ENCODE assay signal across 9 mouse cellular contexts in genomic region chr5:92503356-92503847, GRCm38 (mm10). TPM values are rescaled to one million over a fixed set of nuclear protein-coding genes. Genes with fewer than 3 reads are reported as not detected.
DNase-seq lines count a peak whose midpoint lies in the region; ATAC-seq lines count a peak whose summit lies in the region.
"Had no signal": no experiment of that assay in that cellular context is flagged by ENCODE, and none has a peak within 500 bp of the region (broad histone marks: within the 10 kb centered on the region; RNA-seq: fewer than 3 reads in every experiment).

No protein-coding gene starts in this region.

- H3K27ac ChIP-seq in heart, embryonic 13.5 days (replicated peaks), result no peak overlapping the region
- no peak overlapping the region for H3K27ac ChIP-seq in embryonic facial prominence, embryonic 10.5 days (replicated peaks)
- H3K27ac ChIP-seq in intestine, embryonic 16.5 days (ENCODE audit: low read length), result no peak overlapping the region
- H3K27ac ChIP-seq in neural tube, embryonic 14.5 days (ENCODE audit: low read depth, low read length), result no peak overlapping the region

- H3K36me3 ChIP-seq in heart, embryonic 13.5 days, result no peaks in the 10 kb centered on the region
- H3K36me3 ChIP-seq in embryonic facial prominence, embryonic 10.5 days (replicated peaks), result peaks cover 7% of the 10 kb centered on the region
- no peaks in the 10 kb centered on the region for H3K36me3 ChIP-seq in intestine, embryonic 16.5 days (ENCODE audit: control insufficient read depth, insufficient read depth, low read length)
- no peaks in the 10 kb centered on the region for H3K36me3 ChIP-seq in neural tube, embryonic 14.5 days (ENCODE audit: control insufficient read depth, insufficient read depth, low read length)

- H3K27me3 ChIP-seq in heart, embryonic 13.5 days (replicated peaks), result no peaks in the 10 kb centered on the region
- H3K27me3 ChIP-seq in embryonic facial prominence, embryonic 10.5 days (replicated peaks; ENCODE audit: low read depth, poor library complexity, severe bottlenecking), result no peaks in the 10 kb centered on the region
- no peaks in the 10 kb centered on the region for H3K27me3 ChIP-seq in intestine, embryonic 16.5 days (replicated peaks; ENCODE audit: control insufficient read depth, insufficient read depth, low read length)
- no peaks in the 10 kb centered on the region for H3K27me3 ChIP-seq in neural tube, embryonic 14.5 days (ENCODE audit: control insufficient read depth, insufficient read depth, low read length)

- no peak for DNase-seq in heart, adult 18-20 months
- DNase-seq in embryonic facial prominence, embryonic 10.5 days (ENCODE audit: low spot score), result no peak
- no peak for DNase-seq in right cerebral cortex, adult 18-20 months
- DNase-seq in adrenal gland, postnatal 10 days, result no peak
- DNase-seq in cerebellum, postnatal 36 days, result no peak

- H3K4me3 ChIP-seq in heart, embryonic 13.5 days, result peak overlapping the region; percentile 96
- 0 out of 2 replicates have a peak overlapping the region, but pooled peaks have one; percentile 75 for H3K4me3 ChIP-seq in embryonic facial prominence, embryonic 10.5 days
- H3K4me3 ChIP-seq in intestine, embryonic 16.5 days (ENCODE audit: low read length), result 0 out of 2 replicates have a peak overlapping the region, but pooled peaks have one; percentile 97
- H3K4me3 ChIP-seq in neural tube, embryonic 14.5 days (ENCODE audit: low read depth, low read length), result peak overlapping the region; percentile 90

- H3K9me3 ChIP-seq in heart, embryonic 13.5 days, result no peaks in the 10 kb centered on the region
- no peaks in the 10 kb centered on the region for H3K9me3 ChIP-seq in embryonic facial prominence, embryonic 10.5 days
- H3K9me3 ChIP-seq in intestine, embryonic 16.5 days (ENCODE audit: control insufficient read depth, low read length), result no peaks in the 10 kb centered on the region
- H3K9me3 ChIP-seq in neural tube, embryonic 14.5 days (ENCODE audit: control insufficient read depth, low read length), result no peaks in the 10 kb centered on the region

- H3K4me1 ChIP-seq in heart, embryonic 13.5 days, result peaks cover 48% of the 10 kb centered on the region
- peaks cover 37% of the 10 kb centered on the region for H3K4me1 ChIP-seq in embryonic facial prominence, embryonic 10.5 days
- H3K4me1 ChIP-seq in intestine, embryonic 16.5 days (ENCODE audit: control insufficient read depth, insufficient read depth, low read length), result peaks cover 35% of the 10 kb centered on the region
- peaks cover 20% of the 10 kb centered on the region; the same call in 1 of the 2 replicates for H3K4me1 ChIP-seq in neural tube, embryonic 14.5 days (ENCODE audit: control insufficient read depth, insufficient read depth, low read length)

- no peak for ATAC-seq in heart, embryonic 13.5 days (ENCODE audit: extremely low read depth, insufficient number of reproducible peaks, low FRiP score, low TSS enrichment)
- ATAC-seq in intestine, embryonic 16.5 days, result no peak
- no peak for ATAC-seq in neural tube, embryonic 14.5 days (ENCODE audit: low read depth)

- peak overlapping the region; percentile 87 for H3K4me2 ChIP-seq in heart, embryonic 13.5 days
- H3K4me2 ChIP-seq in intestine, embryonic 16.5 days (ENCODE audit: low read depth, low read length), result peak overlapping the region; percentile 75
- peak overlapping the region; percentile 62 for H3K4me2 ChIP-seq in neural tube, embryonic 14.5 days (ENCODE audit: low read depth, low read length)

- peak overlapping the region; percentile 98 for H3K9ac ChIP-seq in heart, embryonic 13.5 days
- no peak overlapping the region for H3K9ac ChIP-seq in intestine, embryonic 16.5 days (ENCODE audit: low read depth, low read length)
- no peak overlapping the region; the same call in 1 of the 2 replicates for H3K9ac ChIP-seq in neural tube, embryonic 14.5 days (replicated peaks; ENCODE audit: low read depth, low read length)

- 49% methylated on average over 9 of the region's 9 CpGs for WGBS in heart, embryonic 13.5 days
- WGBS in embryonic facial prominence, embryonic 10.5 days, result 85% methylated on average over 9 of the region's 9 CpGs
- 79% methylated on average over 9 of the region's 9 CpGs for WGBS in intestine, embryonic 16.5 days
- 69% methylated on average over 9 of the region's 9 CpGs for WGBS in neural tube, embryonic 14.5 days

RNA-seq across cellular contexts. Expression of gene Scarb2, which starts 3.2 kb away (rescaled TPM):
- 14.4 and 15.6 TPM in 2 replicates for polyA plus RNA-seq in heart, embryonic 13.5 days (2015; fragmentation: Nextera tagmentation; extraction: Ambion mirVana)
- 10 to 100 TPM; 79.5 to 88.4 TPM for total RNA-seq in heart, adult 18-20 months (2021)
- polyA plus RNA-seq in embryonic facial prominence, embryonic 10.5 days (2016; fragmentation: Nextera tagmentation; extraction: Ambion mirVana), result 7.1 and 7.6 TPM in 2 replicates
- 12.9 and 13.5 TPM in 2 replicates for polyA plus RNA-seq in intestine, embryonic 16.5 days (2015; fragmentation: Nextera tagmentation; extraction: Ambion mirVana)
- 16.2 and 17.6 TPM in 2 replicates for polyA plus RNA-seq in neural tube, embryonic 14.5 days (2014; fragmentation: Nextera tagmentation; extraction: Ambion mirVana)
- total RNA-seq in adrenal gland, postnatal 10 days (2021), result 10 to 100 TPM; 79.6 to 80.6 TPM

RNA-seq across cellular contexts. Expression of gene Fam47e, which starts 51.5 kb away (rescaled TPM):
- not detected in 2 replicates for polyA plus RNA-seq in heart, embryonic 13.5 days (2015; fragmentation: Nextera tagmentation; extraction: Ambion mirVana)
- under 1 TPM in 1 of 2 experiments, not detected in 1; 0.87 TPM for total RNA-seq in heart, adult 18-20 months (2021)
- polyA plus RNA-seq in embryonic facial prominence, embryonic 10.5 days (2016; fragmentation: Nextera tagmentation; extraction: Ambion mirVana), result not detected in 2 replicates
- 0.18 and 0.29 TPM in 2 replicates for polyA plus RNA-seq in intestine, embryonic 16.5 days (2015; fragmentation: Nextera tagmentation; extraction: Ambion mirVana)
- 1.4 and 2.1 TPM in 2 replicates for polyA plus RNA-seq in neural tube, embryonic 14.5 days (2014; fragmentation: Nextera tagmentation; extraction: Ambion mirVana)
- total RNA-seq in adrenal gland, postnatal 10 days (2021), result not detected
- total RNA-seq: MEL had no signal
